Mouse (Mus musculus) activated CD4-positive, CD25-positive, alpha-beta regulatory T cell (primary cell): ENCODE data around the gene Zfp697. TPM values are rescaled to one million over a fixed set of nuclear protein-coding genes. Genes with fewer than 3 reads are reported as not detected.

Experiments used
- polyA plus RNA-seq, 2 experiments: library from polyadenylated mRNA; unstranded; fragments of 100-300 nt; shearing (Covaris generic); gene quantifications; one replicate each; pipeline ENCODE4 v1.2.1; 2017

Zfp697 gene
- polyA plus RNA-seq, result under 1 TPM in 1 of 2 experiments, not detected in 1; 0.27 TPM

GRCm38 (mm10) chr3:98382246-98382939 lies at the start of gene Zfp697:
TSS of gene Zfp697 (plus strand) at chr3:98382461.

GRCm38 (mm10) chr3:98339706-98340109 lies 42.6 kb upstream of the Zfp697 start, which contains the start of gene Phgdh:
TSS of gene Phgdh (minus strand) at chr3:98339990.

GRCm38 (mm10) chr3:98457026-98457425 lies 74.8 kb downstream of the Zfp697 start, which contains the start of gene Gm4450:
TSS of gene Gm4450 (minus strand) at chr3:98457126.

GRCm38 (mm10) chr3:98510414-98510813 lies 128.2 kb downstream of the Zfp697 start, which contains the start of gene Hsd3b4:
TSS of gene Hsd3b4 (minus strand) at chr3:98510514.

GRCm38 (mm10) chr3:98588707-98589106 lies 206.4 kb downstream of the Zfp697 start, which contains the start of gene Gm10681:
TSS of gene Gm10681 (minus strand) at chr3:98588807.

GRCm38 (mm10) chr3:98630152-98630551 lies 247.9 kb downstream of the Zfp697 start, which contains the start of gene Hsd3b5:
TSS of gene Hsd3b5 (minus strand) at chr3:98630252.

GRCm38 (mm10) chr3:98724376-98724775 lies 342.1 kb downstream of the Zfp697 start, which contains the start of gene Hsd3b2:
TSS of gene Hsd3b2 (minus strand) at chr3:98724543.

Other genes starting within 250 kb of the Zfp697 start
- gene Adam30, start 221.8 kb upstream of the Zfp697 start, polyA plus RNA-seq, result not detected
- not detected for gene Reg4, start 160.3 kb upstream of the Zfp697 start, polyA plus RNA-seq
- under 1 TPM in 1 of 2 experiments, not detected in 1; 0.09 TPM for gene Hmgcs2, start 102.0 kb upstream of the Zfp697 start, polyA plus RNA-seq
- gene Phgdh, start 42.5 kb upstream of the Zfp697 start, polyA plus RNA-seq, result 100 to 1,000 TPM; 158 to 180 TPM
- under 1 TPM in 1 of 2 experiments, not detected in 1; 0.31 TPM for gene Gm4450, start 74.7 kb downstream of the Zfp697 start, polyA plus RNA-seq
- gene Hsd3b4, start 128.1 kb downstream of the Zfp697 start, polyA plus RNA-seq, result not detected
- not detected for gene Gm10681, start 206.3 kb downstream of the Zfp697 start, polyA plus RNA-seq
- gene Hsd3b5, start 247.8 kb downstream of the Zfp697 start, polyA plus RNA-seq, result not detected